Mouse (Mus musculus): ENCODE measurements around the gene Lrrc8d. TPM values are rescaled to one million over a fixed set of nuclear protein-coding genes. Genes with fewer than 3 reads are reported as not detected.

Lrrc8d gene
- polyA plus RNA-seq, 1 experiment from 2014 or later = 22.9 TPM

DNA sequence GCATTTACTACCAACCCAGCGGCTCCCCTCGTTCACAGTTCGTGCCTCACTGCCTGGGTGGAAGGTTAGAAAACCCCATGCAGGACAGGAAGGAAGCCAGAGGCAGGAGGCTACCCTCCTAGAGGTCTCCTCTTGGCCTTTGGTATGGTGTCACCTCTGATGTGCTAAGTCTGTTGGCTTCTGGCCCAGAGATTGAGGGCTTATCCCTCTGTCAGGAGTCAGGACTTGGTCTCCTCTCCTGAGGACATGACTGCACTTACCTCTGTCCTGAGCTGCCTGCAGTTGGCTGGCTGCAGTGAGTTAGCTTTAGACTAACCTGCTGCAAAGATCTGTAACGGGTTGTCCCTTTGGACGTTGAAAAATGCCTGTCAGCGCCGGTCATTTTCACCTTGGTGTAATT lies 107.7 kb downstream of the Lrrc8d start:
- Histone ChIP-seq H3K4me2 (ENCODE audit: low read depth, low read length) (no peak overlapping the region), H3K4me1 (ENCODE audit: control insufficient read depth, insufficient read depth, low read length) (no peaks in the 10 kb centered on the region), H3K36me3 (replicated peaks; ENCODE audit: control insufficient read depth, insufficient read depth, low read depth, low read length) (peaks cover 3% of the 10 kb centered on the region), H3K27me3 (ENCODE audit: control insufficient read depth, insufficient read depth, low read length) (no peaks in the 10 kb centered on the region), H3K4me3 (ENCODE audit: low read depth, low read length) (no peak overlapping the region), H3K27ac (replicated peaks; ENCODE audit: low read depth, low read length) (no peak overlapping the region), H3K9me3 (replicated peaks; ENCODE audit: control insufficient read depth, low read length) (no peaks in the 10 kb centered on the region), H3K9ac (replicated peaks; ENCODE audit: low read length) (no peak overlapping the region)
- DNase-seq (ENCODE audit: low spot score) (no peak), ATAC-seq (replicated peaks; ENCODE audit: insufficient number of reproducible peaks, low FRiP score, low TSS enrichment, low read depth) (no peak)
- WGBS = 66% methylated on average over 7 of the region's 7 CpGs

DNA sequence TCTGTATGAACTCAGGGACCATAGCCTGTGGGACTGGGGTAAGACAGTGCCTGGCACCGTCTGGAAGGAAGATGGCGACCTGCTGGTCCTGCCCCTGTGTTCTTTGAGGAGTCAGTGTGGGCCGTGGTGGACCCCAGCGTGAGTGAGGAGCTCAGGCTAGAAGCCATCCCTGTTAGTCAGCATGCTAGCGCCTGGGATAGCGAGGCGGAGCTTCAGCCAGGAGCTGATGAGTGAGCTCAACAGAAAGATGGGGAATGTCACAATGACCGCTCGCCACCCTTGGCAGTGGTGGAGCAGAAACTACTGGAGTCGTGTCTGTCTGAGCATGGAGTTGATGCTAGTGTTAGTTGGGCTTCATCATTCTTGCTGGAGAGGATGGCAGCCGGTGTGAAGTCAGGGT lies 109.3 kb downstream of the Lrrc8d start:
- no peak for ATAC-seq (replicated peaks; ENCODE audit: insufficient number of reproducible peaks, low FRiP score, low TSS enrichment, low read depth)

DNA sequence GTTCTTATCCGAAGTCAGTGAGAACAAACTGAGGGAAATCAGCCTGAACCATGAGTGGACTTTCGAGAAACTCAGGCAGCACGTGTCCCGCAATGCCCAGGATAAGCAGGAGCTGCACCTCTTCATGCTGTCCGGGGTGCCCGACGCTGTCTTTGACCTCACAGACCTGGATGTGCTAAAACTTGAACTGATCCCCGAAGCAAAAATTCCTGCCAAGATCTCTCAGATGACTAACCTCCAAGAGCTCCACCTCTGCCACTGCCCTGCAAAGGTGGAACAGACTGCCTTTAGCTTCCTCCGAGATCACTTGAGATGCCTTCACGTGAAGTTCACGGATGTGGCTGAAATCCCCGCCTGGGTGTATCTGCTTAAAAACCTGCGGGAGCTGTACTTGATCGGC lies 113.3 kb downstream of the Lrrc8d start:
- no peak for DNase-seq (ENCODE audit: low spot score)
- 96% methylated on average over 14 of the region's 14 CpGs for WGBS
- peaks cover 16% of the 10 kb centered on the region for H3K36me3 ChIP-seq (replicated peaks; ENCODE audit: control insufficient read depth, insufficient read depth, low read depth, low read length)
- H3K27me3 ChIP-seq (ENCODE audit: control insufficient read depth, insufficient read depth, low read length) = no peaks in the 10 kb centered on the region
- H3K9ac ChIP-seq (replicated peaks; ENCODE audit: low read length) = no peak overlapping the region
- no peaks in the 10 kb centered on the region for H3K4me1 ChIP-seq (ENCODE audit: control insufficient read depth, insufficient read depth, low read length)
- H3K9me3 ChIP-seq (replicated peaks; ENCODE audit: control insufficient read depth, low read length) = no peaks in the 10 kb centered on the region
- no peak overlapping the region for H3K27ac ChIP-seq (replicated peaks; ENCODE audit: low read depth, low read length)
- H3K4me2 ChIP-seq (ENCODE audit: low read depth, low read length) = no peak overlapping the region
- no peak for ATAC-seq (replicated peaks; ENCODE audit: insufficient number of reproducible peaks, low FRiP score, low TSS enrichment, low read depth)
- no peak overlapping the region for H3K4me3 ChIP-seq (ENCODE audit: low read depth, low read length)

More for the DNA sequence above, 109.3 kb downstream of the Lrrc8d start:
- H3K9me3 ChIP-seq (replicated peaks; ENCODE audit: control insufficient read depth, low read length) = no peaks in the 10 kb centered on the region
- no peak overlapping the region for H3K9ac ChIP-seq (replicated peaks; ENCODE audit: low read length)
- peaks cover 15% of the 10 kb centered on the region for H3K36me3 ChIP-seq (replicated peaks; ENCODE audit: control insufficient read depth, insufficient read depth, low read depth, low read length)
- no peak overlapping the region for H3K27ac ChIP-seq (replicated peaks; ENCODE audit: low read depth, low read length)
- DNase-seq (ENCODE audit: low spot score) = no peak
- no peaks in the 10 kb centered on the region for H3K27me3 ChIP-seq (ENCODE audit: control insufficient read depth, insufficient read depth, low read length)
- no peak overlapping the region for H3K4me3 ChIP-seq (ENCODE audit: low read depth, low read length)
- WGBS = 83% methylated on average over 11 of the region's 11 CpGs
- no peak overlapping the region for H3K4me2 ChIP-seq (ENCODE audit: low read depth, low read length)
- H3K4me1 ChIP-seq (ENCODE audit: control insufficient read depth, insufficient read depth, low read length) = no peaks in the 10 kb centered on the region

DNA sequence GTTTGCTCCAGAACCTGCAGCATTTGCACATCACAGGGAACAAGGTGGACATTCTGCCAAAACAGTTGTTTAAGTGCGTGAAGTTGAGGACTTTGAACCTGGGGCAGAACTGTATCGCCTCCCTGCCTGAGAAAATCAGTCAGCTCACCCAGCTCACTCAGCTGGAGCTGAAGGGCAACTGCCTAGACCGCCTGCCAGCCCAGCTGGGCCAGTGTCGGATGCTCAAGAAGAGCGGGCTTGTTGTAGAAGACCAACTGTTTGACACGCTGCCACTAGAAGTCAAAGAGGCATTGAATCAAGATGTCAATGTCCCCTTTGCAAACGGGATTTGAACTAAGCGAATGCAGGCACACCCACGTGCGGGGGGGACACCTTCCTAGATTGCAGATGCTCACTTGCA lies 114.2 kb downstream of the Lrrc8d start:
- no peak for DNase-seq (ENCODE audit: low spot score)
- Histone ChIP-seq H3K4me1 (ENCODE audit: control insufficient read depth, insufficient read depth, low read length) (no peaks in the 10 kb centered on the region), H3K9me3 (replicated peaks; ENCODE audit: control insufficient read depth, low read length) (no peaks in the 10 kb centered on the region), H3K27me3 (ENCODE audit: control insufficient read depth, insufficient read depth, low read length) (no peaks in the 10 kb centered on the region), H3K36me3 (replicated peaks; ENCODE audit: control insufficient read depth, insufficient read depth, low read depth, low read length) (peaks cover 16% of the 10 kb centered on the region), H3K4me2 (ENCODE audit: low read depth, low read length) (no peak overlapping the region), H3K4me3 (ENCODE audit: low read depth, low read length) (no peak overlapping the region), H3K9ac (replicated peaks; ENCODE audit: low read length) (no peak overlapping the region), H3K27ac (replicated peaks; ENCODE audit: low read depth, low read length) (no peak overlapping the region)
- 90% methylated on average over 10 of the region's 10 CpGs for WGBS
- no peak for ATAC-seq (replicated peaks; ENCODE audit: insufficient number of reproducible peaks, low FRiP score, low TSS enrichment, low read depth)

DNA sequence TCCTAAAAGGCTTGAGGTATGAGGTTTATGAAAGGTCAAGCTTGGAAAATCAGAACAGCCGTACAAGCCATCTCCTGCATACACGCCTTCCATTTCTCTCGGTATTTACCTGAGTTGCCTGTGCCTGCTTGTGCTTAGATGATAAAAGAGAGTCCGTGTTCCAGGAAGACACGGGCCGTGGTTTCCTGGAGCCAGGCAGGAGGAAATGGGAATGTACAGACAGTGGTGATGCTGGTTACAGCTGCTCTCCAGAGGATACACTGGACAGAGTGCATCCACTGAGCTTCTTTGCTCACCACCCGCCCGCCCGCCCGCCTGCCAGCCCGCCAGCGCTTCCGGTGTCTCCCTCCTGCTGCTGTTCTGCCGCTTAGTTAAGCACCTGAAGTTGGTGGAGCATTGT lies 116.3 kb downstream of the Lrrc8d start:
- no peak for DNase-seq (ENCODE audit: low spot score)
- no peak overlapping the region for H3K9ac ChIP-seq (replicated peaks; ENCODE audit: low read length)
- H3K4me2 ChIP-seq (ENCODE audit: low read depth, low read length) = no peak overlapping the region
- no peak overlapping the region for H3K27ac ChIP-seq (replicated peaks; ENCODE audit: low read depth, low read length)
- H3K4me3 ChIP-seq (ENCODE audit: low read depth, low read length) = no peak overlapping the region
- peaks cover 16% of the 10 kb centered on the region for H3K36me3 ChIP-seq (replicated peaks; ENCODE audit: control insufficient read depth, insufficient read depth, low read depth, low read length)
- no peaks in the 10 kb centered on the region for H3K4me1 ChIP-seq (ENCODE audit: control insufficient read depth, insufficient read depth, low read length)
- H3K9me3 ChIP-seq (replicated peaks; ENCODE audit: control insufficient read depth, low read length) = no peaks in the 10 kb centered on the region
- WGBS = 87% methylated on average over 14 of the region's 14 CpGs
- no peaks in the 10 kb centered on the region for H3K27me3 ChIP-seq (ENCODE audit: control insufficient read depth, insufficient read depth, low read length)
- no peak for ATAC-seq (replicated peaks; ENCODE audit: insufficient number of reproducible peaks, low FRiP score, low TSS enrichment, low read depth)

DNA sequence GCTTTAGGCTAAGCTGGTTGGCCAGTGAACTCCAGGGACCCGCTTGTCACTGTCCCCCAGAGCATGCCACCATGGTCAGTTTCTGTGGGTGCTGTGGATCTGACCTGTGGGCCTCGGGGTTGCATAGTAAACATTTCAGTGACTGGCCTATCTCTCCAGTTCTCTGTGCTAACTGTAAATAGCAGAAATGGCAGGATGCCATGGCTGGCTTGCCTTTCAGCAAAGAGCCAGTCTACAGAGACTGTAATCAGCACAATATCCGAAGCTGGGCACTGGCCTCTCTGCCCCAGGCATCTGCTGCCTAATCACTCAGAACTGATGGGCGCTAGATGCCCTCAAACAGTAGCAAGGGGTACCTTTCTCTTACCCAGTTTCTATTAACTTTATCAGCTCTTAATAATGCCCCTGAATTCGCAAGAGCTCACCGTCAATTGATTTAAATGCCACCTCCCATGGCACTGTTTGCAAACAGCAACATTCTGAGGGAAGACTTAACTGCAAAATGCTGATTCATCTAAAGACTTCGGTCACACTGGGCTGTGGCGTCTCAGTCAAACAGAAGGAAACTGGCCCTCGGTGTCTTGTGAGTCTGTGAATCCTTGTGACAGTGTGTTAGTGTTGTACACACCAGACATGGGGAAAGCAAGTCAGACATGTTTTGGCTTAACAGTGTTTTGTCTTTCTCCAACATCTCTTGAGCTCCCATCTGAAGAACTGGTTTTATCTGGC lies 117.6 kb downstream of the Lrrc8d start:
- DNase-seq (ENCODE audit: low spot score) (no peak), ATAC-seq (replicated peaks; ENCODE audit: insufficient number of reproducible peaks, low FRiP score, low TSS enrichment, low read depth) (no peak)
- WGBS = 91% methylated on average over 9 of the region's 9 CpGs
- Histone ChIP-seq H3K4me3 (ENCODE audit: low read depth, low read length) (no peak overlapping the region), H3K27me3 (ENCODE audit: control insufficient read depth, insufficient read depth, low read length) (no peaks in the 10 kb centered on the region), H3K9me3 (replicated peaks; ENCODE audit: control insufficient read depth, low read length) (no peaks in the 10 kb centered on the region), H3K4me2 (ENCODE audit: low read depth, low read length) (no peak overlapping the region), H3K27ac (replicated peaks; ENCODE audit: low read depth, low read length) (no peak overlapping the region), H3K9ac (replicated peaks; ENCODE audit: low read length) (no peak overlapping the region), H3K36me3 (replicated peaks; ENCODE audit: control insufficient read depth, insufficient read depth, low read depth, low read length) (peaks cover 13% of the 10 kb centered on the region), H3K4me1 (ENCODE audit: control insufficient read depth, insufficient read depth, low read length) (no peaks in the 10 kb centered on the region)

DNA sequence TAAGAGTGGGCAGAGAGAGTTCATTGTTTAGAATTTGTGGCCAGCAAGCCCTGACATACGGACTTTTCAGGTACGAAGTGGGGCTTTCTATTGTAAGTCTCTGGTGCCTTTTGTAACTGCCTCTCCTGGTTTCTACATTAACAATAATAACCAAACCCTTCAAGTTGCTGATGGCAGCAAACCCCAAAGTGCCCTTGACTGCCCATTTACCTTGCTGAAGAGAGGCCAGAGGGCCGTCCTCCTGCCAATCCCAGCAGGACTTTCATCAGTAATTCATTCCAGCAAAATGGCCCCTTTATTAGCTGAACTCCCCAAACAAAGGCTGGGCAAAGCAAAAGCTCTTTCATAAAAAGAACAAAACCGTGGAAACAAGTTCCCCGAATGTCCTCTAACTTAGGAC lies 118.6 kb downstream of the Lrrc8d start:
- ATAC-seq (replicated peaks; ENCODE audit: insufficient number of reproducible peaks, low FRiP score, low TSS enrichment, low read depth) (no peak), DNase-seq (ENCODE audit: low spot score) (no peak)
- H3K27ac ChIP-seq (replicated peaks; ENCODE audit: low read depth, low read length) = no peak overlapping the region
- peaks cover 5% of the 10 kb centered on the region for H3K36me3 ChIP-seq (replicated peaks; ENCODE audit: control insufficient read depth, insufficient read depth, low read depth, low read length)
- H3K9me3 ChIP-seq (replicated peaks; ENCODE audit: control insufficient read depth, low read length) = no peaks in the 10 kb centered on the region
- H3K4me1 ChIP-seq (ENCODE audit: control insufficient read depth, insufficient read depth, low read length) = no peaks in the 10 kb centered on the region
- no peak overlapping the region for H3K4me2 ChIP-seq (ENCODE audit: low read depth, low read length)
- WGBS = 62% methylated on average over 5 of the region's 5 CpGs
- H3K4me3 ChIP-seq (ENCODE audit: low read depth, low read length) = no peak overlapping the region
- no peaks in the 10 kb centered on the region for H3K27me3 ChIP-seq (ENCODE audit: control insufficient read depth, insufficient read depth, low read length)
- no peak overlapping the region for H3K9ac ChIP-seq (replicated peaks; ENCODE audit: low read length)

DNA sequence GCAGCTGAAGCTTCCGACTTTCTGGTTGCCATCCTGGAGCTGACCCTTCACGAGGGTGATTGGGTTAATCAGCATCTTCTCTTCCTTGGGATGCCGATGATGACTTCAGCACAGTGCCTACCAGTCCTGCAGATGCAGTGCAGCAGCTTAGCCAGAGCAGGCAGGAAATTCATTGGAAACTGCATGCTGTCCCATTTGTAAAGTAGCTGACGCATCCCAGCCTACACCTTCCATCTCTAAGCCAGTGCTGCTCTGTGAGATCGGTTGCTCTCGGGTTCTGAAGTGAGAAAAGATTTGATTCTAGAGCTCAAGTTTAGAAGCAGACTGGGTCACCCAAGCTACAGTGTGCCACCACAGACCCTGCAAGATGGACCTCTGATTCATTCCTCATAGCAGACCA lies 121.6 kb downstream of the Lrrc8d start:
- Histone ChIP-seq H3K27me3 (ENCODE audit: control insufficient read depth, insufficient read depth, low read length) (no peaks in the 10 kb centered on the region), H3K36me3 (replicated peaks; ENCODE audit: control insufficient read depth, insufficient read depth, low read depth, low read length) (no peaks in the 10 kb centered on the region), H3K9me3 (replicated peaks; ENCODE audit: control insufficient read depth, low read length) (no peaks in the 10 kb centered on the region), H3K27ac (replicated peaks; ENCODE audit: low read depth, low read length) (no peak overlapping the region), H3K4me3 (ENCODE audit: low read depth, low read length) (no peak overlapping the region), H3K4me1 (ENCODE audit: control insufficient read depth, insufficient read depth, low read length) (no peaks in the 10 kb centered on the region), H3K9ac (replicated peaks; ENCODE audit: low read length) (no peak overlapping the region), H3K4me2 (ENCODE audit: low read depth, low read length) (no peak overlapping the region)
- whole genome bisulfite sequencing = 76% methylated on average over 6 of the region's 6 CpGs
- ATAC-seq (replicated peaks; ENCODE audit: insufficient number of reproducible peaks, low FRiP score, low TSS enrichment, low read depth) (no peak), DNase-seq (ENCODE audit: low spot score) (no peak)
